Mouse (Mus musculus) bone marrow, adult 2 months (tissue): Measurements from ENCODE around the gene Nell1. TPM values are rescaled to one million over a fixed set of nuclear protein-coding genes. Genes with fewer than 3 reads are reported as not detected.

Experiments
- H3K27ac ChIP-seq: fragments of 200-500 bp; 2 replicates; pipeline ENCODE4 v1.5.1; 2012; ENCODE audit warnings: low read depth, mild to moderate bottlenecking, control low read depth, inconsistent platforms, low read length; ENCODE audit not compliant: control insufficient read depth, poor library complexity, insufficient read depth
- H3K4me1 ChIP-seq: fragments of 200-500 bp; 2 replicates; pipeline ENCODE4 v1.6.1; 2011; ENCODE audit warnings: low read length; ENCODE audit not compliant: control insufficient read depth, insufficient read depth
- H3K4me3 ChIP-seq: fragments of 200-500 bp; replicated peaks from 2 replicates; pipeline ENCODE3; 2011; ENCODE audit warnings: mild to moderate bottlenecking, low read depth, low read length, control low read depth; ENCODE audit not compliant: control insufficient read depth
- CTCF ChIP-seq: fragments of 200-500 bp; IDR thresholded peaks from 2 replicates; pipeline ENCODE4 v1.5.1; 2011; ENCODE audit warnings: low read length, control low read depth; ENCODE audit not compliant: control insufficient read depth, insufficient read depth
- POLR2A ChIP-seq: fragments of 200-500 bp; IDR thresholded peaks from 2 replicates; pipeline ENCODE4 v1.6.1; 2011; ENCODE audit warnings: low read depth, mild to moderate bottlenecking, control low read depth, low read length, borderline replicate concordance; ENCODE audit not compliant: control insufficient read depth
- WGBS: fragments of 180-500 bp; shearing (Covaris S2); methylation state at CpG from one replicate; pipeline ENCODE4 v1.1.7; 2018; 5-methylcytosine and 5-hydroxymethylcytosine counted together
- polyA plus RNA-seq: library from polyadenylated mRNA; stranded (reverse); fragments of >200 nt; gene quantifications from 2 replicates; pipeline ENCODE4 v1.2.4, GENCODE M21; 2011; ENCODE audit warnings: low replicate concordance; ENCODE audit not compliant: missing spikeins, insufficient read depth, insufficient read length

Nell1 gene
- polyA plus RNA-seq, 1 experiment, result not detected

DNA sequence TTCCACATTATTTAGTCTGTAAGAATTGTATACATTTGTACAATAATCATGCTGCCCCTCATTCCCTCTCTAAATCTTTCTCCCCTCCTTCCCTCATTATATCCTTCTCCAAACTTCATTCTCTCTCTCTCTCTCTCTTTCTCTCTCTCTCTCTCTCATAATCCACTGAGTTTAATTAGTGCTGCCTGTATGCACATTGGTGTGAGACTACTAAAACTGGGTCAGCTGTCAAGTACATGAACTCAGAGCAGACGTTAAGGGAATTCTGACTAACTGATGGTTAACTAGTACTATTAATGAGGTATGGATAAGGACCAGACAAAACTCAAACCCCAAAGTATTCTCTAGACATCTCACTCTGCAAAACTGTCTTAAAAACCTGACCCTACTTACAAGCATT is 702.8 kb downstream of the Nell1 start:
- Histone ChIP-seq H3K4me3 (no peak overlapping the region), H3K4me1 (no peaks in the 10 kb centered on the region), H3K27ac (no peak overlapping the region)
- 70% methylated on average over 1 of the region's 1 CpGs for WGBS
- TF ChIP-seq POLR2A (no peak), CTCF (no peak)

DNA sequence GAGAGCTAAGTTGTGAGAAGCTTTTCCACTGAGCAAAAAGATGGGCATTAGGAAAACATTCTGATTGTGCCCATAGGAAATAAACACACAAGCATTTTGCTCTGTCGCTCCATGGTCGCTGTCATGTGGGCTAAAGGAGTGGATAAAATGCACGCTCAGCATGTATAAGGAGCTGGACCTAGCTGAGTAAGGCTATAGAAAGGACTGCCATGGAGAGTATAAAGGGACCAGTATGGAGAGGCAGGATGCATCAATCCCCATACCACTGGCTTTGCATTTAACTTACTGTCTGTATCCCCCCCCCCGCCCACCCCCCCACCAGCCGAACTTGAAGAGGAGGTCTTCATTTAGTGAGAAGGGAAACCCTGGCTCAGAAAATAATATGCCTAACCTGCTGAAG is 711.7 kb downstream of the Nell1 start:
- no peaks in the 10 kb centered on the region for H3K4me1 ChIP-seq
- no peak overlapping the region for H3K27ac ChIP-seq
- WGBS, result 86% methylated on average over 5 of the region's 5 CpGs
- TF ChIP-seq CTCF (no peak), POLR2A (no peak)
- no peak overlapping the region for H3K4me3 ChIP-seq

- Histone ChIP-seq H3K4me1 (no peaks in the 10 kb centered on the region), H3K4me3 (no peak overlapping the region), H3K27ac (no peak overlapping the region)
- WGBS, result 68% methylated on average over 3 of the region's 3 CpGs
- TF ChIP-seq CTCF (no peak), POLR2A (no peak)
These were observed 750.5 kb downstream of the Nell1 start for GRCm38 (mm10) chr7:50725166-50725565.

GRCm38 (mm10) chr7:50730951-50731350 is 756.3 kb downstream of the Nell1 start:
- WGBS, result 42% methylated on average over 4 of the region's 4 CpGs

DNA sequence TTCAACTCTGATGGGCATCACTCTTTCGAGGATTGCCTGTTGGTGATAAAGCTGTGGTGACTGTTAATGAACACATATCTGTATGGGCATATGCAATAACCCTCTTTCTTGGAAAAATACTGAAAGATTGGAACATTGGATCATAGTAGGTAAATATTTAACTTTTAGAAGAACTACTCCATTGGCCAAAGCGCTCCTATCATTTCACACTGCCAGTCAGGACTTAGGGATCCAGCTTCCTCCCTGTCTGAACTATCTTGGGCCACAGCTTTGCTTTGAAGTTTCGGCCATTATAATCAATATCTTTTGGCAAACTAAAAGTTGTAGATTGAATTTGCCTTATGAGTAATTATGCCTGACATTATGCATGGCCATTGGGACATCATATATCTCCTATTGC is 780.9 kb downstream of the Nell1 start:
- H3K4me1 ChIP-seq, result no peaks in the 10 kb centered on the region
- WGBS, result 64% methylated on average over 3 of the region's 3 CpGs
- H3K27ac ChIP-seq, result no peak overlapping the region
- no peak overlapping the region for H3K4me3 ChIP-seq
- TF ChIP-seq CTCF (no peak), POLR2A (no peak)

More at GRCm38 (mm10) chr7:50730951-50731350, 756.3 kb downstream of the Nell1 start:
- no peak overlapping the region for H3K27ac ChIP-seq
- no peak overlapping the region for H3K4me3 ChIP-seq
- TF ChIP-seq CTCF (no peak), POLR2A (no peak)
- H3K4me1 ChIP-seq, result no peaks in the 10 kb centered on the region

- 85% methylated on average over 5 of the region's 5 CpGs for WGBS
- Histone ChIP-seq H3K4me1 (no peaks in the 10 kb centered on the region), H3K4me3 (no peak overlapping the region), H3K27ac (no peak overlapping the region)
- no peak for TF ChIP-seq CTCF
- TF ChIP-seq POLR2A, result no peak
These were observed 781.7 kb downstream of the Nell1 start for GRCm38 (mm10) chr7:50756409-50756808.

DNA sequence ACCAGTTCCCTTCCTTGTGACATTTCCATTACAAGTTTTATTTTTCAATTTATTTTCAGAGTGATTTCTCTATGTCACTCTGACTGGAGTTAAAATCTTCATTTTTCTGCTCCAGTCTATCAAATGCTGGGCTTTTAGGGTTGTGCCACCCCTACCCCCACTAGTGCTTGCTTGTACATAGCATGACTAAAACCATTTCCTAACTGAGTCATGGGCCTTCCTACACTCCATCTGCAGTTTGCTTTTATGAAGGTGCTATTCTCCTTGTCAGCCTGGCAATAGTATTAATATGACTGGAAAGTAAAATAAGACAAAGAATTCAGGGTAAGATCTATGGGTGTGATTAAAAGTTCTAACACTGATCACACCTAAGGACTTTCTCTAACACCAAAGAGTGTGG is 798.9 kb downstream of the Nell1 start:
- Histone ChIP-seq H3K4me3 (no peak overlapping the region), H3K4me1 (no peaks in the 10 kb centered on the region), H3K27ac (no peak overlapping the region)
- no peak for TF ChIP-seq POLR2A
- no peak for TF ChIP-seq CTCF

DNA sequence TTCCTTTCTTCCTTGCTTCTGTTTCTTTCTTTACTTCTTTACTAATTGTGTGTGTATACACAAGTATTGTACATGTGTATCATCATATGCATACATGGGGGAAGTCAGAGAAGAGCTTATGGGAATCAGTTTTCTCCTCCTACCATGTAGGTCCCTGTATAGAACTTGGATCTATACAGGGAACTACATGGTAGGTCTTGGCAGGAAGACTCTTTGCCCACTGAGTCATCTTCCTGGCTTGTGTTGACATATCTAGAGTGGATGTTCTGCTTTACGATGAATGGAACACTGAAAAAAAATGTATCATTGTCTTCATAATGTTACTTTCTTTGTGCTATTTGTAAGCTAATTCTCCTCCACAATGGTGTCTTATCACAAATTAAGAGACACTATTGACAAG is 806.4 kb downstream of the Nell1 start:
- no peaks in the 10 kb centered on the region for H3K4me1 ChIP-seq
- 78% methylated on average over 1 of the region's 1 CpGs for WGBS
- TF ChIP-seq POLR2A (no peak), CTCF (no peak)
- H3K4me3 ChIP-seq, result no peak overlapping the region
- no peak overlapping the region for H3K27ac ChIP-seq

DNA sequence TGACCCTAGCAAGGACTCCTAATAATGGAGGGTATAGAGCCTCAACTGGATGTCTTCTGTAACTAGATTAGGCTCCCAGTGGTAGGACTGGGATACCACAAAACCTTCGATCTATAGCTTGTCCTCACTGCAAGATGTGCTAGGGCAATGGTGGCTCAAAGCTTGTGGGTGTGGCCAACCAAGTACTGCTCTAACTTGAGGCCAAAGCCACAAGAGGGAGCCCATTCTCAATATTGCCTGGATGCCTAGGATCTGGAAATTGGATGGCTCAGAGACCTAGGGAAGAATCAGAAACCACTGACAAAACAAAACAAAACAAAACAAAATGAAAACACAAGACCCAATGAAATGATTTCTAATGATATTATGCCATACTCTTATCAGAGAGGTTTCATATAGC is 809.0 kb downstream of the Nell1 start:
- WGBS, result 50% methylated on average over 1 of the region's 1 CpGs
- H3K27ac ChIP-seq, result no peak overlapping the region
- TF ChIP-seq CTCF (no peak), POLR2A (no peak)
- H3K4me1 ChIP-seq, result no peaks in the 10 kb centered on the region
- no peak overlapping the region for H3K4me3 ChIP-seq
